Mouse (Mus musculus) neural tube, embryonic 14.5 days (tissue): ENCODE data around the gene Pdzk1. TPM values are rescaled to one million over a fixed set of nuclear protein-coding genes. Genes with fewer than 3 reads are reported as not detected.

ENCODE experiments used
- ATAC-seq: fragments of 200-750 bp; cut with Nextera tagmentation; 2 replicates; pipeline ENCODE4 v1.8.0; 2017; ENCODE audit warnings: low read depth, mild to moderate bottlenecking, moderate TSS enrichment, moderate library complexity
- H3K27ac ChIP-seq: fragments of 300-500 bp; sonication (generic); 2 replicates; pipeline ENCODE4 v1.5.1; 2014; ENCODE audit warnings: low read depth, mild to moderate bottlenecking, control low read depth, low read length, moderate library complexity, mixed read lengths
- H3K27me3 ChIP-seq: fragments of 300-500 bp; sonication (generic); 2 replicates; pipeline ENCODE4 v1.6.1; 2014; ENCODE audit warnings: low read length; ENCODE audit not compliant: control insufficient read depth, insufficient read depth
- H3K36me3 ChIP-seq: fragments of 300-500 bp; sonication (generic); 2 replicates; pipeline ENCODE4 v1.6.1; 2014; ENCODE audit warnings: low read length, mixed read lengths; ENCODE audit not compliant: control insufficient read depth, insufficient read depth
- H3K4me1 ChIP-seq: fragments of 300-500 bp; sonication (generic); 2 replicates; pipeline ENCODE4 v1.6.1; 2014; ENCODE audit warnings: low read length; ENCODE audit not compliant: control insufficient read depth, insufficient read depth
- H3K4me2 ChIP-seq: fragments of 300-500 bp; sonication (generic); 2 replicates; pipeline ENCODE4 v1.6.1; 2014; ENCODE audit warnings: mild to moderate bottlenecking, low read depth, low read length, control low read depth
- H3K4me3 ChIP-seq: fragments of 300-500 bp; sonication (generic); 2 replicates; pipeline ENCODE4 v1.5.1; 2014; ENCODE audit warnings: low read depth, low read length, control low read depth, mixed read lengths
- H3K9ac ChIP-seq: fragments of 300-500 bp; sonication (generic); replicated peaks from 2 replicates; pipeline ENCODE4 v1.6.1; 2014; ENCODE audit warnings: low read depth, mild to moderate bottlenecking, control low read depth, low read length, mixed read lengths
- H3K9me3 ChIP-seq: fragments of 300-500 bp; sonication (generic); 2 replicates; pipeline ENCODE4 v1.6.1; 2016; ENCODE audit warnings: low read length; ENCODE audit not compliant: control insufficient read depth
- WGBS: fragments of 180-500 bp; shearing (Covaris S2); extraction: QIAGEN DNeasy Blood & Tissue Kit; methylation state at CpG from one replicate; pipeline ENCODE4 v1.1.7; 2014; 5-methylcytosine and 5-hydroxymethylcytosine counted together
- polyA plus RNA-seq: library from polyadenylated mRNA; unstranded; fragments of >200 nt; fragmentation: Nextera tagmentation; extraction: Ambion mirVana; gene quantifications from 2 replicates; pipeline ENCODE4 v1.2.1, GENCODE M21; 2014

Pdzk1 gene
- polyA plus RNA-seq, 1 experiment from 2014 or later: not detected

GRCm38 (mm10) chr3:96828308-96828864, 698 bp upstream of the Pdzk1 start:
- Histone ChIP-seq H3K4me2 (peak overlapping the region; percentile 14; the same call in 1 of the 2 replicates), H3K36me3 (no peaks in the 10 kb centered on the region), H3K27me3 (no peaks in the 10 kb centered on the region), H3K4me3 (no peak overlapping the region), H3K9ac (no peak overlapping the region), H3K4me1 (no peaks in the 10 kb centered on the region), H3K27ac (no peak overlapping the region), H3K9me3 (no peaks in the 10 kb centered on the region)
- WGBS: 31% methylated on average over 15 of the region's 15 CpGs
- no peak for ATAC-seq

- no peak overlapping the region for H3K9ac ChIP-seq
- no peak overlapping the region for H3K4me2 ChIP-seq
- no peak for ATAC-seq
- no peak overlapping the region for H3K4me3 ChIP-seq
- H3K27ac ChIP-seq: no peak overlapping the region
- no peaks in the 10 kb centered on the region for H3K27me3 ChIP-seq
- 73% methylated on average over 10 of the region's 10 CpGs for WGBS
- no peaks in the 10 kb centered on the region for H3K9me3 ChIP-seq
- no peaks in the 10 kb centered on the region for H3K4me1 ChIP-seq
- no peaks in the 10 kb centered on the region for H3K36me3 ChIP-seq
Observed at GRCm38 (mm10) chr3:96829856-96830255, 772 bp downstream of the Pdzk1 start.

- Histone ChIP-seq H3K27me3 (no peaks in the 10 kb centered on the region), H3K9ac (no peak overlapping the region), H3K4me2 (no peak overlapping the region), H3K36me3 (no peaks in the 10 kb centered on the region), H3K27ac (no peak overlapping the region), H3K9me3 (no peaks in the 10 kb centered on the region), H3K4me1 (no peaks in the 10 kb centered on the region), H3K4me3 (no peak overlapping the region)
- WGBS: 21% methylated on average over 5 of the region's 5 CpGs
- ATAC-seq: no peak
Observed at GRCm38 (mm10) chr3:96832930-96833329, 3.8 kb downstream of the Pdzk1 start.

GRCm38 (mm10) chr3:96834587-96835348, 5.7 kb downstream of the Pdzk1 start:
- H3K4me3 ChIP-seq: no peak overlapping the region
- no peak for ATAC-seq
- no peaks in the 10 kb centered on the region for H3K9me3 ChIP-seq
- no peak overlapping the region for H3K4me2 ChIP-seq
- H3K9ac ChIP-seq: no peak overlapping the region
- H3K4me1 ChIP-seq: no peaks in the 10 kb centered on the region
- 65% methylated on average over 7 of the region's 7 CpGs for WGBS
- no peaks in the 10 kb centered on the region for H3K27me3 ChIP-seq
- H3K27ac ChIP-seq: no peak overlapping the region
- H3K36me3 ChIP-seq: no peaks in the 10 kb centered on the region

GRCm38 (mm10) chr3:96836414-96836813, 7.3 kb downstream of the Pdzk1 start:
- H3K27ac ChIP-seq: no peak overlapping the region
- H3K4me1 ChIP-seq: no peaks in the 10 kb centered on the region
- H3K9ac ChIP-seq: no peak overlapping the region
- no peaks in the 10 kb centered on the region for H3K36me3 ChIP-seq
- no peak overlapping the region for H3K4me2 ChIP-seq
- ATAC-seq: no peak
- H3K4me3 ChIP-seq: no peak overlapping the region
- no peaks in the 10 kb centered on the region for H3K27me3 ChIP-seq
- 65% methylated on average over 2 of the region's 2 CpGs for WGBS
- no peaks in the 10 kb centered on the region for H3K9me3 ChIP-seq

GRCm38 (mm10) chr3:96838996-96839645, 10.0 kb downstream of the Pdzk1 start:
- Histone ChIP-seq H3K36me3 (no peaks in the 10 kb centered on the region), H3K27me3 (no peaks in the 10 kb centered on the region), H3K4me1 (no peaks in the 10 kb centered on the region), H3K9ac (no peak overlapping the region), H3K4me2 (no peak overlapping the region), H3K4me3 (no peak overlapping the region), H3K9me3 (no peaks in the 10 kb centered on the region), H3K27ac (no peak overlapping the region)
- WGBS: 84% methylated on average over 7 of the region's 7 CpGs
- no peak for ATAC-seq

- WGBS: 97% methylated on average over 6 of the region's 6 CpGs
- Histone ChIP-seq H3K9ac (no peak overlapping the region), H3K4me2 (no peak overlapping the region), H3K27ac (no peak overlapping the region), H3K4me1 (no peaks in the 10 kb centered on the region), H3K27me3 (no peaks in the 10 kb centered on the region), H3K36me3 (no peaks in the 10 kb centered on the region), H3K4me3 (no peak overlapping the region), H3K9me3 (no peaks in the 10 kb centered on the region)
- ATAC-seq: no peak
Observed at GRCm38 (mm10) chr3:96845191-96845590, 16.1 kb downstream of the Pdzk1 start.

- WGBS: 91% methylated on average over 9 of the region's 9 CpGs
Observed at GRCm38 (mm10) chr3:96845806-96846205, 16.7 kb downstream of the Pdzk1 start.

GRCm38 (mm10) chr3:96846985-96847384, 17.9 kb downstream of the Pdzk1 start:
- Histone ChIP-seq H3K27me3 (no peaks in the 10 kb centered on the region), H3K9ac (no peak overlapping the region), H3K9me3 (no peaks in the 10 kb centered on the region), H3K4me2 (no peak overlapping the region), H3K27ac (no peak overlapping the region), H3K4me1 (no peaks in the 10 kb centered on the region), H3K36me3 (no peaks in the 10 kb centered on the region), H3K4me3 (no peak overlapping the region)
- ATAC-seq: no peak
- 90% methylated on average over 12 of the region's 12 CpGs for WGBS

More at GRCm38 (mm10) chr3:96845806-96846205, 16.7 kb downstream of the Pdzk1 start:
- H3K36me3 ChIP-seq: no peaks in the 10 kb centered on the region
- ATAC-seq: no peak
- H3K27ac ChIP-seq: no peak overlapping the region
- H3K4me2 ChIP-seq: no peak overlapping the region
- H3K9me3 ChIP-seq: no peaks in the 10 kb centered on the region
- H3K4me3 ChIP-seq: no peak overlapping the region
- H3K4me1 ChIP-seq: no peaks in the 10 kb centered on the region
- H3K27me3 ChIP-seq: no peaks in the 10 kb centered on the region
- no peak overlapping the region for H3K9ac ChIP-seq
